Mouse (Mus musculus) CD8-positive naive resting alpha-beta T cell, adult 2 months (primary cell): ENCODE measurements around the gene Prkca.
"Not testable (repeated sequence)": the region's sequence is repeated elsewhere in the genome, so short reads cannot be mapped to it uniquely, and the experiment has no call there.

ENCODE experiments used
- DNase-seq, 2 experiments: peaks; one replicate each; pipeline ENCODE4 v3.0.0; 2022; ENCODE audit warnings: low read depth in 2 of 2, low spot score in 2 of 2

Gene Prkca

DNA sequence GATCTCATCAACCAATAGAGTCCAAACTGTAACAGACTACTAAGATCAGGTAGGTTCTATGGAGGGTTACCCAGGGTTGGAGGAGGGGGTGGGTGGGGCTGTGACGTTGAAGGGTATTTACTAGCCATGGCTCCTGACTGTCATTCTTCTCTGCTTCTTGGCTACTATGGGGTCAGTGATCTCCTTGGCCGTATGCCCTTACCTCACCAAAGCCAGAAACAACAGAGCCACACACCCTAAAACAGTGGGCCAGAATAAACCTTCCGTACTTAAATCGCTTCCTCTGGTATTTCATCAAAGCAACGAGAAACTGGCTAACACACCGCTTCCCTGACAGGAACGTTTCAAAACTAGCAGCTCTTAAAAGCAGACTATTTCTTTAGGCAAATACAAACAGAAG, 221.2 kb downstream of the Prkca start:
- DNase-seq, result no peak

GRCm38 (mm10) chr11:108120708-108121107, 223.0 kb downstream of the Prkca start:
- DNase-seq, result no peak

DNA sequence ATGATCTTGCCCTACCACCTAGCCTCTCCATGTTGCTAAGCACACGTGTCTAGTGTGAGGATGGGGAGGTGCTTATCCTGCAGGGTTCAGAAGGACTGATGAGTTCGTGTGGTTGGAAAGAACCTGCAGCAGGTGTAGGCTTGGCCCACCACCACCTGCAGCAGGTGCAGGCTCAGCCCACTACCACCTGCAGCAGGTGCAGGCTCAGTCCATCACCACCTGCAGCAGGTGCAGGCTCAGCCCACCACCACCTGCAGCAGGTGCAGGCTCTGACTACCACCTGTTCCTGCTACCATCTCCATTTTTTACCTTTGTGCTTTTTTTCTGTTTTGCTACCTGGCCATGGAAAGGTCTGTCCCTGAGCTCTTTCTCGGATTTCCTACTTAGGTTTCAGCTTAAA, 223.9 kb downstream of the Prkca start:
- no peak for DNase-seq

DNA sequence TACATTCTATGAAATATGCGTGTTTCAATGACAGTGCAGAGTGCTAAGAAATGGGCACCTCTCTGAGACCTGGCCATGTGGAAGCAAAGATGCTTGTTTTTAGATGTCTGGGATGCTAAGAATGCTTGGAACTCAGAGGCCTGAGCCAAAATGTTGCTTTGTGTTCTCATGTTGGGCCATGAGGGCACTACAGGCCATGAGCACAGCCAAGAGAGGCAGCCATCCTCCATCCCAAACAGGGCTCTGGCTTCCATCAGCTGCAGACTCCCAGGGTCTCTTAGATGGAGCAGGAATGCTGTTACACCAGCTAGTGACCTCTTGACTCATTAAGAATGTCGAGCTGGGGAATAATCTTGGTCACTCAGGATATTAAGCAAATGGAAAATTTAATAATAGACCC, 224.9 kb downstream of the Prkca start:
- DNase-seq, result no peak

GRCm38 (mm10) chr11:108118221-108118620, 225.5 kb downstream of the Prkca start:
- DNase-seq, result no peak

- DNase-seq, result no peak
These were observed 226.2 kb downstream of the Prkca start for GRCm38 (mm10) chr11:108117360-108118050.

DNA sequence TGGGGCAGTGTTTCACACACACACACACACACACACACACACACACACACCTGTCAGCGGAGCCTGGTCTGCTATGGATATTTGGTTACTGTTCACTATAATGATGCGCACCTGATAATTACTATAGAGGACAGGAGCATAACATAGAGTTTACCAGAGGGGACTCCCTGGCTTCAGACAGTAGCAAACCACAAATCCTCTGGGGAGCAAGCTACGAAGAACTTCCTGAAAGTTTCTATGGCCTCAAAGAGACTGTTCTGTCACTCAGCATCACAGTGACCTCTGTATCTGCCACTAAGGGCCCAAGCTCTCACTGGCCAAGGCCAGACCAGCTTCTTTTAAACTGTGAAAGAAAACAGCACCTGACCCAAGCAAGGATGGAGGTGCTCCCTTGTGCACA, 229.6 kb downstream of the Prkca start:
- no peak for DNase-seq

GRCm38 (mm10) chr11:108112437-108112836, 231.3 kb downstream of the Prkca start:
- DNase-seq, result no peak

DNA sequence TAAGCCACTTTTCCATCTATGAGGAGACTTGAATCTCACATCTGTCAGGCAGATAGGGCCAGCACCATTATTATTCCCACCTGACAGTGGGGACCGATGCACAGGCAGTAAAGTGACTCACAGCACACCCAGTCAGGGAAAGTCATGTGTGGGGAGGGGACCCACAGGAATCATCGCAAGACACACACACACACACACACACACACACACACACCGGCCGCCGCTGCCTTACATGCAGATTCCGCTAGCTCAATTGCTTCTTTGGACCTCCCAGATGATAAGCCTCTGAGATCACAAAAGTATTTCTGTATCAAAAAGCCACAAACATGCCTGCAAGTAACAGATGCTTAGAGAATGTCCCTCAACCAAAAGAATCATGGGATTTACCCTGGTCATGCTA, 239.6 kb downstream of the Prkca start:
- DNase-seq, result no peak

DNA sequence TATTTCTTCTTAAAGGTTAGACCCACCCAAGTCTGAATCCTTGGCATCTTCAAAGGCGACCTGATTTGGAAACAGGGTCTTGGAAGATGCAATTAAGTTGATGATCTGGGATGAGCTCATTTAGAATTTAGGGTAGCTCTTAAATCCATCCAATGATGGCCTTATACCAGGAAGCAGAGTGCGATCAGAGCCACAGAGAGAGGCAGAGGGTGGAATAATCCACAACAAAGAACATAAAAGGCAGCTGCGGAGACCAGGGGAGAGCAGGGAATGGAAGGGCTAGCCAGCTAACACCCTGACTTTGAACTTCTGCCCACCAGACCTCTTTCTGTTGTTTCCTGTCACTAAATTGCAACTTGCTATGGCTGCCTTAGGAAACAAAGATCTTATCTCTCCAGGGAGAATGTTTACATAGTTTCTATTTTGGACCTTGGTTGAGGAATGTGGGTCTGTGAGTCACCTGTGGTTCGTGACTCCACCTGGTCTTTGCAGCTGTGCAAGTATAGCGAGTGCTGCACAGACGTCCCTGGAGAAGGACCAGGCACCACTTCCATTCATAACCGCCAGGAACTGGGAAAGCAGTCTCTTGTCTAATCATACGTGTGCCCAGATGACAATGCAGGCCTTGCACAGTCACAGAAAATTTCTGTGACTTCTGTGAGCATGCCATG, 242.3 kb downstream of the Prkca start:
- no peak for DNase-seq

DNA sequence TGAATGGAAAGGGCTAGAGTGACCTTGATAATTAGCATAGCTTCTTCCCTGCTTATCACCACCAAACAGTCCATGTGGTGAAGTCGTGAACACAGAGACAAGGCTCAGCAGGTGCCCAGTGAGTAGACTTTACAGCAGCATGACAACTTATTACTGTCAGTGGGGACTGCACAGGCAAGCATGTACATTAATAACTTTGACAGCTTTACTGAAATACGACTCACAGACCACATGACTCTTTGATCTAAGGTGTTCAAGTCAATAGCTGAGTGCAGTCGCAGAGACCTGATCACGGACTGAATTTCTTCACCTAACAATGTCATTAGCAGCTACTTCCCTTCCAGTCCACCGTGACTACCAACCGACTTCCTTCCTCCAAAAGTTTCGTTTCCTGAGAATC, 245.4 kb downstream of the Prkca start:
- DNase-seq, result no peak

GRCm38 (mm10) chr11:108094796-108095195, 248.9 kb downstream of the Prkca start:
- no peak for DNase-seq

DNA sequence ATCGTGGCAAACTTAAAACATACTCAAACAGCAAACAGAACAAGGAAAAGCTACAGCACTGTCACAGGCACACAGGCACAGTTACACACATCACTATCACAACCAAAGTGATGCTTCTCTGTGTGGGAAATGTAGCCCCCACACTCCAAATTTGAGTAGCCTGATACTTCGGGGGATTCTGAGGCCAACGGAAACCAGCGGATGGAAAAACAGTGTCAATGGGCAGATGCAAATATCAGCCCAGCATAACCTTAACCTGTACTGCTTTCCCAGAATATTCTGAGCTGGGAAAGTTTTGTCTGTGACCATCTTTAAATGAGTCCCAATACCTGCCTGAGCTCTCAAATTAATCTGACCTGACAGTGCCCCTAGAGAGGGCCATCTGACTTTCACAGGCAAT, 250.5 kb downstream of the Prkca start:
- no peak for DNase-seq

DNA sequence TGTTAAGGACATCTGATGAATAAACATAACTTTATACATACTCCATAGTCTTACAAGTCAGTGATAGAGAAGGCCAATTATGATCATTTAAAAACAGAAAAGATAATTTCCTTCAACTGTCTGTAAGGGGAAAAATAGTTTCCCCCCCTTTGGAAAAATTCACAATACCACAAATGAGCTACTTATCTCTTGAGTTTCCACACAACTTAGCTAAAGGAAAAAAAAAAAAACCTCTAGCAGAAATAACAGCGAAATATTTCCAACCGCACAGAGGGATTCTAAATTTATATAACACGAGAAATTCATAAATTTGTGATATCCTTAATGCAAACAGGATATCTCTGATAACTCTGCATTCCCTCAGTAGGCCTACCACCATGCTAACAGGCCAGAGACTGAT, 252.5 kb downstream of the Prkca start:
- no peak for DNase-seq

DNA sequence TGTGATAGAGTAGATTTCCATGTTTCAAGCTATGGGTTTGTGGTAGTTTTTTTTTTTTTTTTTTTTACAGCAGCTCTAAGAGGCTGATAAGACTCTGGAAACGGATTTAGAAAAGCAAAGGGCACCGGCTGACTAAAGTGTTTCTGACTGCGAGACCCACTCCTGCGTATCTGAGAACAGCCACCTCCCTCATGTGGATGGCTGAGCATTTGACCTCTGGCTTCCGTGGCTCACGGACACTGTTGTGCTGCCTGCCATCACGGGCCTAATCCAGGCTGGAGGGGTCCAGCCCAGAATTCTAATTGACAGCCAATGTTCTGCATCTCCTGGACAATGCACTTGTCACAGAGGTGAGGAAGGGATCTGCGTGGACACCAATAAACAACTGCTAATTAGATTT, 253.0 kb downstream of the Prkca start:
- no peak for DNase-seq

- no peak for DNase-seq
These were observed 255.7 kb downstream of the Prkca start for GRCm38 (mm10) chr11:108088063-108088462.

- not testable (repeated sequence) for DNase-seq
These were observed 256.5 kb downstream of the Prkca start for GRCm38 (mm10) chr11:108087105-108087700.

DNA sequence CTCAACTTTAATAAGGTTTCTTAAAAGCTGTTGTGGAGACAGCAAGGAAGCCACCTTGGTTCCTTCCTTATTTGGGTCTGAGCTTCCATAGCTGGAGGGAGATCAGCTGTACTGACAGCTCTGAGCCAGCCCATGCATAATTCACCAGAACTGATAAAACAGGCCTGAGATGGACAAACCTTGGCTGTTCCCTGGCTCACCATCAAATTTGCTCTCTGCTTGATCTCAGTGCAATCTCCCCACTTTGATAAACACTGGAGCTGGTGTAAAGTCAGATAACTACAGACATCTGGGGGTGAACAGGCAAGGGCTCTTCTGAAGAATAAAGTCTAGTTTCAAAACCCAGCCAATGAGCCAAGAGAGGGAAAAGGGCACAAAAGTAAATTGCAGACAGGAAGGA, 261.1 kb downstream of the Prkca start:
- no peak for DNase-seq

DNA sequence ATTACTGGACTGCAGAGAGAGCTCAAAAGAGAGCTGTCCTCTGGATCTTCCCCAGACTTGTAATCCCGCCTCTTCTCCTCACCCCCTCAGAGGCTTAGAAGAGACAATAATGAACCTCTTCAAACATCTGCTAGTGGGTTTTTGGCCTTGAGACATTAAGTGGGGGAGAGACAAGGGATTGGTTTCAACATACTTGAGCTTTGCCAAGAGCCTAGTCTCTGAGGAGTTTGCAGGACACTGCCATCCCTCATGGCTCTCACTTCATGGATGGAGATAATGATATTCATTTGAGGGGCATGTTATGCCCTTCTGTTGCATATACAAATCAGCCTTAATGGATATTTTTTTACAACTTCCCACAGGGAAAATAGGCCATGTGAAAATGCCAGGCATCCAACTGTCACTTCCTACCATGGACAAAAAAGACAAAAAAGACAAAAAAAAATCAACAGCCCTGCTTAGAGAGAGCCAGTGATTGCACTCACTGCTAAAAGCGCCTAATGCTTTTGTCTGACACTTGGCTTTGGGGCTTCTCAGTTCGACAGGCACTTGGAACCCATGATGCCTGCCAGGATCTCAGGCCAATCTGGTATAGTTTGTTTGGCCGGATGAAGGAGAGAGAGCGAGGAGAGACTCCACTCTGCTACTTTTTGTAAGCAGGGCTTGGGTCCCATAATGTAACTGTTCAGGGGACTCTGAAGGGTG, 263.6 kb downstream of the Prkca start:
- no peak for DNase-seq

- DNase-seq, result no peak
These were observed 264.3 kb downstream of the Prkca start for GRCm38 (mm10) chr11:108079454-108079853.

DNA sequence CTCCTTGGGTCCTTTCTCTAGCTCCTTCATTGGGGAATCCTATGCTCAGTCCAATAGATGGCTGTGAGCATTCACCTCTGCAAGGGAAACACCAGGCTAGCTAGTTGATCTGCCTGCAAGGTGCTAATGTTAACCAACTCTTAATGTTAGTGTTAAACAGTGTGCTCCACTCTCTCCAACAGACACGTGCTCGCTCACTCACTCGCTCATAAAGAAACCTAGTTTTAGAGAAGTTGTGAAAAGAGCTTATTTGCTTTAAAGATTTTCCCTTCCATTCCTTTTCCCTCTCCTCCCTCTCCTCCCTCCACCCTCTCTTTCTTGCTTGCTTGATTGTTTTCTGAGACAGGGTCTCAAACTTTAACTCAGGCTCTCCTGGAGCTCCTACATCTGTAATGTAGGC, 266.2 kb downstream of the Prkca start:
- DNase-seq, result no peak
